Mouse (Mus musculus): ENCODE data around the gene Capn9. TPM values are rescaled to one million over a fixed set of nuclear protein-coding genes. Genes with fewer than 3 reads are reported as not detected.

Capn9 gene
- total RNA-seq, 2 experiments from 2014 or later: not detected

- no peak for TF ChIP-seq CTCF (IDR thresholded peaks at IDR 0.05)
- intact Hi-C loops (cut with DNase I): no loop called here
- DNase-seq (ENCODE audit: extremely low spot score in 1 of 2, low spot score in 2 of 2): peak in 1 of 2 experiments; percentile 71
- no peak overlapping the region for H3K4me3 ChIP-seq
- peak overlapping the region; percentile 78 for H3K27ac ChIP-seq
Measured at GRCm38 (mm10) chr8:124621255-124621654, 45.3 kb downstream of the Capn9 start.

- intact Hi-C loops (cut with DNase I): no loop called here
- no peak for DNase-seq (ENCODE audit: extremely low spot score in 1 of 2, low spot score in 2 of 2)
- no peak overlapping the region for H3K4me3 ChIP-seq
- no peak overlapping the region for H3K27ac ChIP-seq
- no peak for TF ChIP-seq CTCF (IDR thresholded peaks at IDR 0.05)
Measured at GRCm38 (mm10) chr8:124626251-124626650, 50.3 kb downstream of the Capn9 start.

GRCm38 (mm10) chr8:124630489-124630888 is 54.6 kb downstream of the Capn9 start:
- TF ChIP-seq CTCF (IDR thresholded peaks at IDR 0.05): no peak
- no peak overlapping the region for H3K4me3 ChIP-seq
- DNase-seq (ENCODE audit: extremely low spot score in 1 of 2, low spot score in 2 of 2): no peak
- H3K27ac ChIP-seq: no peak overlapping the region
- intact Hi-C loops (cut with DNase I): no loop called here

DNA sequence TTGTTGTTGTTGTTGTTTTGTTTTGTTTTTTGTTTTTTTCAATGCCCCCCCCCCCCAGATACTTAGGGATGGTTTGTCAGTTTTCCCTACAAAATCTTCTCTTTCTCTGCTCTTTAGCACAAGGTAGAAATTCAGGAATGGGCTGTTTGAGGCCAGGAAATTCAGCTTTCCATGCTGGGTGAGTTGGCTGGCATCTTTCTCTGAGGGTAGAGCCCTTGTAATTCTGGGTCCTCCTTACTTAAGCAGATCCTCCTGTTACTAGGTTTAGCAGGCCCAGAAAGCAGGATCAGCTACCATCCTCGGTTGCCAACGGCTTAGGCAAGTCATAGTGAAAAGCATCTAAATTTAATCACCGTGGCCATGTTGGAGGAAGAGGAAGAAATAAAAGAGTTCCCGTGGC is 55.0 kb downstream of the Capn9 start:
- no peak for TF ChIP-seq CTCF (IDR thresholded peaks at IDR 0.05)
- no peak overlapping the region for H3K4me3 ChIP-seq
- intact Hi-C loops (cut with DNase I): no loop called here
- no peak overlapping the region; the same call in 1 of the 2 replicates for H3K27ac ChIP-seq
- DNase-seq (ENCODE audit: extremely low spot score in 1 of 2, low spot score in 2 of 2): no peak

DNA sequence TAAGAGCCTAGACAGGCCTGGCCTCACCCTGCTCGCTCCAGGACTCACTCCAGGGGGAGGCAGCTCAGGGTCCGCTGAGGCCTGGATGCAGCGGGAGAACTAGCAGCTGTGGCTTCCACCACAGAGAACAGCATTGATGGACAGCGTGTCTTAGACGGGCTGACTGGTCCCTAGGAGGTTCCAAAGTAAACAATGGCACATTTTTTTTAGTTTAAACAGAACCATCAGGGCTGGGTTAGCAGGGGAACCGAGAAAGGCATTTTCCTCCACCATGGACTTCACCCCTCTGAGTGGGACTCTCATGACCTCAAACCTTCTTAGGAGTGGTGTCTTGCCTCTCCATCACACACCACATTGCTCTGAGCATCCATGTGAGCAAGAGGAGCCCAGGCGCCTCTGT is 56.1 kb downstream of the Capn9 start:
- Histone ChIP-seq H3K4me3 (no peak overlapping the region), H3K27ac (peak overlapping the region; percentile 73)
- TF ChIP-seq CTCF (IDR thresholded peaks at IDR 0.05): no peak
- no peak for DNase-seq (ENCODE audit: extremely low spot score in 1 of 2, low spot score in 2 of 2)
- intact Hi-C loops (cut with DNase I): no loop called here

GRCm38 (mm10) chr8:124633001-124633703 is 57.2 kb downstream of the Capn9 start:
- intact Hi-C loops (cut with DNase I): no loop called here
- no peak for TF ChIP-seq CTCF (IDR thresholded peaks at IDR 0.05)
- Histone ChIP-seq H3K27ac (peak overlapping the region; percentile 73), H3K4me3 (no peak overlapping the region)
- DNase-seq (ENCODE audit: extremely low spot score in 1 of 2, low spot score in 2 of 2): no peak

DNA sequence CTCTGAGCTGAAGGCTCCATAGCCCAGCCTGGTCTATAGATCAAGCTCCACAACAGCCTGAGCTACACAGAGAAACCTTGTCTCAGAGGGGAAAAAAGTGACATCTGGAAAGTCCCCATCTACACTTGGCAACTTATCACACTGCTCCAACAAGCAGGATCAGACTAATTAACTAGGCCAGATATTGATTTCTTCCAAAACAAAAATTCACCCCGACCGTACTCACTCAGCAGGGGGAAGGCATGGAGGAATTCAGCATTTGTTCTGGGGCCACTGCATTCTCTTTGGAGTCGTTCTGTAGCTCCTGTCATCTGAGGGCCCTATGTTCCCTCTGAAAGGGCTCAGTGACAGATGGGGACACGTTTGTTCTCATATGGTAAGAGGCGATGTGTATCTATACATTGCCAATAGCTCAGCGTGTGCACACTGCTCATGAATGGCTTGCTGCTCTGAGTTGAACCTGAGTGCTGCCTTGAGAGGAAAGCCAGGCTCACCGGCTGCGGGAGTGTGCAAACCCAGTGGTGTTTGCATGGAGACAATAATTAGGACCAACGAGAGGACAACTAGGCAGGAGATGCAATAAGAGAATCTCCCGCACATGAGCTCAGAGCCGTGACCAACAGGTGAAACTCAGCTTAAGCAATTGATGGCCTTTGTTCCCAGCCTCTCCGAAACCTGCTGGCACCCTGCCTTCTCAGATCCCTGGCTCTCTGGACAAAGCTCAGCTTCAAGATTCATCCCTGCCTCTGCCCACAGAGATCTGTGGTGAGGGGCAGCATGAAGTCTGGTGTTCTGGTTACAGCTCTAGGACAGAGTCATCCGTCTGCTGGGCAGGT is 58.7 kb downstream of the Capn9 start:
- Histone ChIP-seq H3K27ac (no peak overlapping the region; the same call in 1 of the 2 replicates), H3K4me3 (no peak overlapping the region)
- intact Hi-C loops (cut with DNase I): no loop called here
- no peak for DNase-seq (ENCODE audit: extremely low spot score in 1 of 2, low spot score in 2 of 2)
- no peak for TF ChIP-seq CTCF (IDR thresholded peaks at IDR 0.05)

GRCm38 (mm10) chr8:124635247-124635502 is 59.3 kb downstream of the Capn9 start:
- no peak for DNase-seq (ENCODE audit: extremely low spot score in 1 of 2, low spot score in 2 of 2)
- intact Hi-C loops (cut with DNase I): no loop called here
- TF ChIP-seq CTCF (IDR thresholded peaks at IDR 0.05): no peak
- Histone ChIP-seq H3K27ac (no peak overlapping the region), H3K4me3 (no peak overlapping the region)

GRCm38 (mm10) chr8:124641599-124641998 is 65.7 kb downstream of the Capn9 start:
- no peak for DNase-seq (ENCODE audit: extremely low spot score in 1 of 2, low spot score in 2 of 2)
- no peak for TF ChIP-seq CTCF (IDR thresholded peaks at IDR 0.05)
- H3K27ac ChIP-seq: no peak overlapping the region
- intact Hi-C loops (cut with DNase I): no loop called here
- no peak overlapping the region for H3K4me3 ChIP-seq

- Histone ChIP-seq H3K27ac (peak overlapping the region; percentile 74), H3K4me3 (no peak overlapping the region)
- TF ChIP-seq CTCF (IDR thresholded peaks at IDR 0.05): no peak
- peak; percentile 44 to 60 for DNase-seq (ENCODE audit: extremely low spot score in 1 of 2, low spot score in 2 of 2)
- intact Hi-C loops (cut with DNase I): no loop called here
Measured at GRCm38 (mm10) chr8:124643540-124644339, 67.8 kb downstream of the Capn9 start.

DNA sequence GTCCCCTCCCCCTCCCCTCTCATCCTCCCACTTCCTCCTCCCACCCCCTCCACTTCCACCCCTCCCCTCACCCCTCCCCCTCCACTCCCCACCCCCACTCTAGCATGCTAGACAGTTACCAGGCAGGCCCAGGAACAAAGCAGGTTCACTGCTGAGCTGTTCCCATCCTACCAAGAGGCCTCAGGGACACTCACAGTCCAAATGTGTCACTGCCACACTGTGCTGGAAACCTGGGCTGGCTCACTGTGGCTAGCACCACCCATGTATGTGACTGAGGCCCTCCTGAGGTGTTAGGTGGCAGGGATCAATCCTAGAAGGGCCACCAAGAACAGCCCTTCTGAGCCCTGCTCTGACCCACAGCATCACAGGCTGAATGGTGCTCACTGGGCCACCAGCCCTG is 72.4 kb downstream of the Capn9 start:
- no peak for TF ChIP-seq CTCF (IDR thresholded peaks at IDR 0.05)
- DNase-seq (ENCODE audit: extremely low spot score in 1 of 2, low spot score in 2 of 2): no peak
- no peak overlapping the region for H3K4me3 ChIP-seq
- intact Hi-C loops (cut with DNase I): no loop called here
- H3K27ac ChIP-seq: no peak overlapping the region

GRCm38 (mm10) chr8:124651776-124652175 is 75.9 kb downstream of the Capn9 start:
- H3K27ac ChIP-seq: no peak overlapping the region
- no peak for TF ChIP-seq CTCF (IDR thresholded peaks at IDR 0.05)

More at GRCm38 (mm10) chr8:124651776-124652175, 75.9 kb downstream of the Capn9 start:
- intact Hi-C loops (cut with DNase I): no loop called here
- H3K4me3 ChIP-seq: no peak overlapping the region
- DNase-seq (ENCODE audit: extremely low spot score in 1 of 2, low spot score in 2 of 2): no peak

Data from left cerebral cortex, adult 2 months (tissue).